Mouse (Mus musculus) heart, postnatal 0 days (tissue): ENCODE data around the gene Spaca7. TPM values are rescaled to one million over a fixed set of nuclear protein-coding genes. Genes with fewer than 3 reads are reported as not detected.

ENCODE experiments used
- ATAC-seq: fragments of 200-750 bp; cut with Nextera tagmentation; 2 replicates; pipeline ENCODE4 v1.8.0; 2017; ENCODE audit warnings: low read depth, moderate number of reproducible peaks, moderate library complexity; ENCODE audit not compliant: insufficient read depth
- DNase-seq: peaks from one replicate; pipeline ENCODE4 v3.0.0-alpha.2; 2016; ENCODE audit warnings: low spot score
- H3K27ac ChIP-seq: fragments of 300-500 bp; sonication (generic); 2 replicates; pipeline ENCODE4 v1.5.1; 2014; ENCODE audit warnings: low read depth, mild to moderate bottlenecking
- H3K27me3 ChIP-seq: fragments of 300-500 bp; sonication (generic); 2 replicates; pipeline ENCODE4 v1.6.1; 2014; ENCODE audit warnings: low read length, mixed read lengths; ENCODE audit not compliant: control insufficient read depth, insufficient read depth
- H3K36me3 ChIP-seq: fragments of 300-500 bp; sonication (generic); replicated peaks from 2 replicates; pipeline ENCODE4 v1.6.1; 2014; ENCODE audit warnings: low read length, mixed read lengths; ENCODE audit not compliant: control insufficient read depth, insufficient read depth
- H3K4me1 ChIP-seq: fragments of 300-500 bp; sonication (generic); 2 replicates; pipeline ENCODE4 v1.6.1; 2014; ENCODE audit warnings: antibody characterized with exemption; ENCODE audit not compliant: control insufficient read depth, insufficient read depth
- H3K4me2 ChIP-seq: fragments of 300-500 bp; sonication (generic); 2 replicates; pipeline ENCODE4 v1.6.1; 2014; ENCODE audit warnings: low read depth, mild to moderate bottlenecking, low read length, moderate library complexity
- H3K4me3 ChIP-seq: fragments of 300-500 bp; sonication (generic); 2 replicates; pipeline ENCODE4 v1.5.1; 2014; ENCODE audit warnings: low read depth, low read length
- H3K9ac ChIP-seq: fragments of 300-500 bp; sonication (generic); replicated peaks from 2 replicates; pipeline ENCODE4 v1.6.1; 2014; ENCODE audit warnings: low read depth, low read length, mixed read lengths
- H3K9me3 ChIP-seq: fragments of 300-500 bp; sonication (generic); replicated peaks from 2 replicates; pipeline ENCODE4 v1.6.1; 2016; ENCODE audit warnings: low read length; ENCODE audit not compliant: control insufficient read depth
- CTCF ChIP-seq: IDR thresholded peaks from 2 replicates; pipeline ENCODE4 v1.5.1; 2016; ENCODE audit warnings: antibody characterized with exemption, control low read depth, low read depth
- EP300 ChIP-seq: IDR thresholded peaks from 2 replicates; pipeline ENCODE4 v1.6.1; 2016; ENCODE audit warnings: antibody characterized with exemption, low read depth
- WGBS: fragments of 180-500 bp; shearing (Covaris S2); extraction: QIAGEN DNeasy Blood & Tissue Kit; methylation state at CpG from one replicate; pipeline ENCODE4 v1.1.7; 2014; 5-methylcytosine and 5-hydroxymethylcytosine counted together
- polyA plus RNA-seq: library from polyadenylated mRNA; unstranded; fragments of >200 nt; fragmentation: Nextera tagmentation; extraction: Ambion mirVana; gene quantifications from 2 replicates; pipeline ENCODE4 v1.2.1, GENCODE M21; 2015
- total RNA-seq: library from RNA; depleted of rRNA; stranded (reverse); fragments of >200 nt; gene quantifications from 2 replicates; pipeline ENCODE4 v1.2.3, GENCODE M21; 2014; ENCODE audit warnings: low replicate concordance; rRNA removed

The Spaca7 gene
- total and polyA plus RNA-seq, 2 experiments from 2014 or later: not detected

DNA sequence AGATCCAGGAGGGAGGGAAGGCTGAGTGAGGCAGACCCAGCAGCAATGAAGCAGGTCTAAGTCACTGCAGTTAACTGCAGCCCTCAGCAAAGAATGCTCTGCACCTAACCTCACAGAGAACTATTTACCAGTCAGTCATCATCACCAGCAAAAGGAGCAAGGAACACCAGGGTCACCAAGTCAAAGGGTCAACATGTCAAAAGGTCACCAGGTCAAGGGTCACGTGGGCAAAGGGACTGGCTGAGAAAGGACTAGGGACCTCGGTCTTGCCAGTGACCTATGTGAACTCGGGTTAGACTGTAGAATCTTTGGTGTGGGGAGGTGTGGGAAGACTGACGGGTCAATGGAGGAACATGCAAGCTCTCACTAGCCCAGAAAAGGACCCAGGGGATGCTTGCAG is 73.7 kb downstream of the Spaca7 start:
- no peak for ATAC-seq
- Histone ChIP-seq H3K9me3 (no peaks in the 10 kb centered on the region), H3K9ac (no peak overlapping the region), H3K4me2 (no peak overlapping the region), H3K4me1 (no peaks in the 10 kb centered on the region), H3K4me3 (no peak overlapping the region), H3K27me3 (no peaks in the 10 kb centered on the region), H3K36me3 (peaks cover 51% of the 10 kb centered on the region), H3K27ac (no peak overlapping the region)
- no peak for TF ChIP-seq EP300
- no peak for TF ChIP-seq CTCF
- DNase-seq: no peak
- 81% methylated on average over 4 of the region's 4 CpGs for WGBS

DNA sequence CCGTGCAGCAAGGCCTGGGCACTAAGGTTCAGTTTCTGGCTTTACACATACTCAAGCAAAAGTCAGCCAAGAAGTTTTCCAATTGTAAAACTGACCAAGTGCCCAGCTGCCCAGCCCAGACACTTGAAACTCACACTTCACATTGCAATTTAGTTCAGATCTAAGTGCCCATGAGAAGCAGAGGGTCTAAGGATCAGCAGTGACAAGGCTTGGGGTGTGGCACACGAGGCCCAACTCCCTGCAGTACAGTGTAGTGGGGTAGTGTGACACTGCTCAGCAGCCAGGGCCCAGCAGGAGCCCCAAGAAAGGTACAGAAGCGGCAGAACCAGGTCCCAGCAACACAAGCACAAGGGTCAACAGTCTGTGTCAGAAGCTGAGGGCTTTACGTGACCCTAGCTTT is 76.1 kb downstream of the Spaca7 start:
- Histone ChIP-seq H3K27ac (no peak overlapping the region), H3K4me1 (no peaks in the 10 kb centered on the region), H3K4me2 (no peak overlapping the region), H3K36me3 (peaks cover 61% of the 10 kb centered on the region), H3K27me3 (no peaks in the 10 kb centered on the region), H3K9ac (no peak overlapping the region), H3K9me3 (no peaks in the 10 kb centered on the region), H3K4me3 (no peak overlapping the region)
- DNase-seq (no peak), ATAC-seq (no peak)
- TF ChIP-seq CTCF (no peak), EP300 (no peak)
- 95% methylated on average over 4 of the region's 4 CpGs for WGBS

Other genes with a start within 250 kb of the Spaca7 start
- not detected in 2 replicates for gene Sox1, start 177.7 kb upstream of the Spaca7 start, total RNA-seq
- gene Sox1, start 177.7 kb upstream of the Spaca7 start, polyA plus RNA-seq: not detected in 2 replicates
- 22.4 and 48.8 TPM in 2 replicates for gene Tubgcp3, start 99.2 kb downstream of the Spaca7 start, total RNA-seq
- 12.2 and 14.2 TPM in 2 replicates for gene Tubgcp3, start 99.2 kb downstream of the Spaca7 start, polyA plus RNA-seq
- 77.4 and 81.7 TPM in 2 replicates for gene Atp11a, start 184.0 kb downstream of the Spaca7 start, total RNA-seq
- gene Atp11a, start 184.0 kb downstream of the Spaca7 start, polyA plus RNA-seq: 8.4 and 10.5 TPM in 2 replicates